Mouse (Mus musculus): ENCODE measurements at regions not wholly inside any gene's neighbourhood (a gene's known extent, or its start where the extent isn't known, plus 50 kb on each side); places are given as distances from the start of the nearest gene placed in this dataset.
"Not testable (repeated sequence)": the region's sequence is repeated elsewhere in the genome, so short reads cannot be mapped to it uniquely, and the experiment has no call there.

DNA sequence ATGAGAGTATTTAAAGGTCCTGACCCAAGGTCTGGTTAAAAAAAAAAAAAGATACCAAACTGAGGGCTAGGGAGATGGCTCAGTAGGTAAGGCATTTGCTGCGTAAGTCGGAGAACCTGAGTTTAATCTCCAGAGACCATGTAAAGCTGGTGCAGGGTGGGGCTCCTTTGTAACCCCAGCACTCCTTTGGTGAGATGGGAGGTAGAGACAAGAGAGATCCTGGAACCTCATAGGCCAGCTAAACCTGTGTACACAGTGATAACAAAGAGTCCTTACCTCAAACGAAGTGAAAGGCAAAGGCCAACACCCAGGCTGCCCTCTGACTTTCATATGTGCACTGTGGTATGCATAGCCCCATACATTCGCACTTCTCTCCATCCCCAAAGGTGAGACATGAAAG, 175.0 kb downstream of the Nucb2 start:
- ATAC-seq (replicated peaks; ENCODE audit: poor library complexity) = no peak

DNA sequence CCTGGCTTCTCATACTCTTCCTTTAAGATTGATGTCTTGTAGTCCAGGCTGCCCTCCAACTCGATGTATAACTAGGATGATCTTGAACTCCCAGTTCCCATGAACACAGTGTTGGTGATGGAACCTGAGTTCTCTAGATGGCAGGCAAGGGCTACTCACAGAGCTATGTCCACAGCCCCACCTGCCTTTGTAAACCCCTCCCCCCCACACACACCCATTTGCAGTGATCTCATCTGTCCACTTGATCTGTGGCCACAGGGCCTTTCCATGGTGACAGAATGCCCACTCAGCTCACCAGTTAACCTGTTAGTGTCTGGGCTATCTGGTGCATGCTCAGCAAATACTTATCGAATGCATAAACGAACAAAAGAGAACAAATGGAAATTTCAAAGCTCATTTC, 176.4 kb downstream of the Nucb2 start:
- no peak for ATAC-seq (replicated peaks; ENCODE audit: poor library complexity)

- no peak for ATAC-seq (replicated peaks; ENCODE audit: poor library complexity)
Measured at GRCm38 (mm10) chr7:116681268-116681667, 177.1 kb downstream of the Nucb2 start.

GRCm38 (mm10) chr7:116700409-116700808, 196.2 kb downstream of the Nucb2 start:
- no peak for ATAC-seq (replicated peaks; ENCODE audit: poor library complexity)

DNA sequence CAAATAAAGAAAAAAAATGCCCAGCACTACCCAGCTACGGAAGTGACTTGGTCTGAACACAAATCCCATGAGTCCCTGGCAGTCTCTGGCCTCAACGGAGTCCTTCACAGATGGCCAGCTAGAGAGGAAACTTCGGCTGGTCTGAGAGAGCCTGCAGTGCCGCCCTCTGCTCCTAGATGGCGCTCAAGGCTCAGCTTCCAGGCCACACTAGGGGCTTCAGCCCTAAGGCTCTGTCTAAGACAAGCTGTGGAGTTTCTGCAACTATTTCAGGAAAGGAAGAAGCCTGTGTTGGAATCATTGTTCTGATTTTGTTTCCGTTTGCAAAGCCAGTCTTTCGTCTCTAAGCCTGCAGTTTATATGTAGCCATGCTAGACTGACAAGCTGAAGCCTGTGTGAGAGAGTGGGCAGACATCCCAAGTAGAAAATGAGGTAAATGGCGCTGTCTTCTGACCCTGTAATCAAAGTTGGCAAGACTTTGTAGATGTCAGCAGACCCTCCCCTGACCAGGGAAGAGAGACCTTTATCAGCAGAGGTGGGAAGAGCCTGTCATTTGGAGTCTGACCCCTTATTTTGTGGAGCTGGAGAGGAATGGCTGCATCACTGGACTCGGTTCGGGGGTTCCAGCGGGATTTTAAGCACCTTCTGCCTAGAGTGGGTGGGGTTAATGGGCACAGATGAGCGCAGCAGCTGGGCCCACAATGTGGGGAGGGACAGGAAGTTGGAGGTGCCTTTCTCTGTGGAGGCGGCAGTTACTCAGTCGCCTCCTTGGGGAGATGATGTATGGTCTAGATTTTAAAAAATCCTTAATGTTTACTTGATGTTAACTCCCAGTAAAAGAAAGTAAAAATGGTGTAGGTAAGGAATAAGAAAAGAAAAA, 197.5 kb downstream of the Nucb2 start:
- peak; percentile 92 for ATAC-seq (replicated peaks; ENCODE audit: poor library complexity)

GRCm38 (mm10) chr7:116702596-116702995, 198.4 kb downstream of the Nucb2 start:
- no peak for ATAC-seq (replicated peaks; ENCODE audit: poor library complexity)

DNA sequence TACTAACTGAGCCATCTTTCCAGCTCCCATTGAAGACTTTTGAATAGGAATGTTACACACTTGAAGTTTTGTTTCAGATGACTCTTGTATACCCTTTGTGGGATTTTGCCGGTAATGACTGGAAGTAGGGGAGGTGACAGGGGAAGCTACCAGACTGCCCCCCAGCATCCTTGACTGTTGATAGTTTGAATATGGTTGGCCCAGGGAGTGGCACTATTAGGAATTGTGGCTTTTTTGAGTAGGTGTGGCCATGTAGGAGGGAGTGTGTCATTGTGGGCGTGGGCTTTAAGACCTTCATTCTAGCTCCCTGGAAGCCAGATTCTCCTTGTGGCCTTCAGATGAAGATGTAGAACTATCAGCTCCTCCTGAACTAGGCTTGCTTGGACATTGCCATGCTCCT, 207.4 kb downstream of the Nucb2 start:
- ATAC-seq (replicated peaks; ENCODE audit: poor library complexity) = no peak

GRCm38 (mm10) chr7:116713200-116713599, 209.0 kb downstream of the Nucb2 start:
- ATAC-seq (replicated peaks; ENCODE audit: poor library complexity) = no peak

DNA sequence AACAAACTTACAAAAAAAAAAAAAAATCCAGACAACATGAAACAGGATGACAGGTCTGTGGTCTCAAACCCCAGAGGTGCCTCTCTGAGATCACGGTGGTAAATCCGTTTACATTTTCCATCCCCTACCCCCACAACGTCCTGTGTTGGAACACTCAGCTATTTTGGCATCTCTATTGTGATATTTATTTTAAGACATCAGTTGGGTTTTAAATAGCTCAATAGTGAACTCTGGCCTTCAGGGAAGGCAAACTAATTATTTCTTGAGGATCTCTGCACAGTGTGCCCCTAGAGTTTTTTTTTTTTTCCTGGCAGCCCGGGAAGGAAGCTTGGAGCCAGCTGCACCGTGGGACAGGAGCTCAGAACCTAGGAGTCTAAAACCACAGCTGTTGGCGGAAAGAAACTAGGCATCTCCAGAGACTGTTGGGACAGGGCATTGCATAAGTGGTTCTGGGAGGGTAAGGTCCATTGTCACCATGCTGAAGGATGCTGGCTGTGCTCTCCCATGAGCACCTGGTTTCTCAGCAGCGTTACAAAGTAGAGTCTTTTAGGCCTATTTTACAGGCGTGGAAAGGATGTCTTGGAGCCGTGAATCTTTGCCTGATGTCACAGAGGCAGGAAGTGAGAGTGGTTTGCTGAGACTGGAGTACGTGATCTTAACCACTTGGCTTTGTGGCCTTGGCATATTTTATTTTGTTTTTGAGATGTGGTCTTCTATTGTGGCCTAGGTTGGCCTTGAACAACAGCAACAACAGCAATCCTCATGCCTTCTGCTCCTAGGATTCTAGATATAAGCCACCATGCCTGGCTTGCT, 211.3 kb downstream of the Nucb2 start:
- no peak for ATAC-seq (replicated peaks; ENCODE audit: poor library complexity)

- no peak for ATAC-seq (replicated peaks; ENCODE audit: poor library complexity)
Measured at GRCm38 (mm10) chr7:116728379-116728778, 224.2 kb downstream of the Nucb2 start.

DNA sequence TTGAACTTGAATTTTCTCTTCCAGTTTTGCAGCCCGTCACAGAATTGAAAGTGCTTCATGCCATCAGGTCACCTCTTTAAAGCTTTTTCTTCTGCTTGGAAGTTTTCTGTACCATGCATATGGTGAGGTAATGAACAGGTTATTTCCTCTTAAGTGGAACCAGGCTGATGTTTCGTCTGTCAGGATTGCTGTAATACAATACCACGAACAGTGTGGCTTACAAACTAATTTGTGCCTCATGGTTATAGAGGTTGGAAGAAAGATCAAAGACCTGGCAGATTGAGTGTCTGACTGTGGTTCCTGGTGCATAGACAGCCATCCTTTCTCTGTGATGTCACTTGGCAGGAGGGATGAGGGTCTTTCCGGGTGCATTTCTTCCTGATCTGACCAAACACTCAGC, 225.6 kb downstream of the Nucb2 start:
- ATAC-seq (replicated peaks; ENCODE audit: poor library complexity) = no peak

DNA sequence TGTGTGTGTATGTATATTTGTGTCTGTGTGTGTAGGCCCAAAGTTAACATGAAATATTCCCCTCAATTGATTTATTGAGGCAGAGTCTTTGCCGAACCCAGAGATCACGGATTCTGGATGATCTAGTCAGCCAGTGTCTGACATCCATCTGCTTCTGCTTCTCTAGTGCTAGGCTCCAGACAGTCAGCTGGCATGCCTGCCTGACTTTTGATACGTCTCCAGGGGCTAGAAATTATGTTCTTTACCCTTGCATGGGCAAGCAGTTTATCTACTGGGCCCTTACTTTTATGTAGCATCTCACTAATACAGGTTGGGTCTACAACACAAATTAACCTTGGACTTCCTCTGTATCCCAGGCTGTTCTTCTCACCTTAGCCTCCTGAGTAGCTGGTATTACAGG, 231.5 kb downstream of the Nucb2 start:
- ATAC-seq (replicated peaks; ENCODE audit: poor library complexity) = no peak

DNA sequence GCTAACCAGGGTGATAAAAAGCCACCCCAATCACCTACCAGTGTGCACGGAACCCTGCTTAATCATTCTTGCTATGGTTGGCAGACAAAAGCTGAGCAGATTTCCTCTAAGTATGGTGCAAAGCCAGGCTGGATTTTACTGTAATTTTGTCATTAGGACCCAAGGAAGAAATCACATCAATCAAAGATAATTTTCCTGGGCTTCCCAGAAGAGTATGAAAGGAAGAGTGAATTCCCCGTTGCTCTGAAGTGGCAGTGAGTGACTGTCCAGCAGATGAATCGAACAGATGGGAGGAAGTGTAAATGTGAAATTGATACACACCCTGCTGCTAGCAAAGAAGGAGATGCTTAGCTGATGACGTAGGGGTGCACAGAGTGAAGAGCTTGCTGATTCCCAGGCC, 232.2 kb downstream of the Nucb2 start:
- ATAC-seq (replicated peaks; ENCODE audit: poor library complexity) = no peak

DNA sequence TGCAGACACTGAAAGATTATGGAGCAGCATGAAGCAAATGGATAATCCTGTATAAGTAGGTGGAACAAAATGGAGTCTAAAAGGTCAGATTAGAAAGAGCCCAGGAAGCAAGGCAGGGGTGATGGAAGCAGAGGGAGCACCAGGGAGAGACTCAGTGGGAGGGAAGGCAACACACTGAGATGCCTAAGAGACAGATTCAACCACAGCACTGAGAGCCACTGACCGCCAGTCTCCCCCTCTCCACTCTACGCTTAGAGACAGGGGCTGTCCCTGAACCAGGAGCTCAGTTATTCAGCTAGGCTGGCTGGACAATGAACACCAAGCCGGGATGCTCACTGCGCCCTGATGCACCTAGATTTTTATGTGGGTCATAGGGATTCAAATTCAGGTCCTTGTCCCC, 233.8 kb downstream of the Nucb2 start:
- no peak for ATAC-seq (replicated peaks; ENCODE audit: poor library complexity)

DNA sequence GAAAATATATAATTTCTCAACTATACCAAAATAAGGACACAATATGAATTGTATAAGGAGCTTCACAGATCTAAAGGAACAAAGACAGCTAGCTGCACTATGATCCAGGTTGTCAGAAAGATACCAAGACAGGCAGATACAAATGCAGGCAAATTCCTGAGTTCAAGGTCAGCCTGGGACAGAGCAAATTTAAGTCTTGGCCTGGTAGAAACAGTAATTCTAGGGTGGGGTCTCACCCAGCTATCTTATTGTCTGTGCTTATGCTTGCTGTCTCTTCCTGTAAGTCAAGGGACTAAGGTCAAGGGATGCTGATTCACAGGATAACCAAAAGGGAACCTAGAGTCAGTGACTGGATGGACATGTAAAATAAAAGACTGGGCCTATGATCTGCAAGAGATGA, 250.4 kb downstream of the Nucb2 start:
- no peak for ATAC-seq (replicated peaks; ENCODE audit: poor library complexity)

- ATAC-seq (replicated peaks; ENCODE audit: poor library complexity) = not testable (repeated sequence)
Measured at GRCm38 (mm10) chr7:116792181-116792580, 288.0 kb downstream of the Nucb2 start.

GRCm38 (mm10) chr7:116808475-116808874, 304.3 kb downstream of the Nucb2 start:
- ATAC-seq (replicated peaks; ENCODE audit: poor library complexity) = no peak

DNA sequence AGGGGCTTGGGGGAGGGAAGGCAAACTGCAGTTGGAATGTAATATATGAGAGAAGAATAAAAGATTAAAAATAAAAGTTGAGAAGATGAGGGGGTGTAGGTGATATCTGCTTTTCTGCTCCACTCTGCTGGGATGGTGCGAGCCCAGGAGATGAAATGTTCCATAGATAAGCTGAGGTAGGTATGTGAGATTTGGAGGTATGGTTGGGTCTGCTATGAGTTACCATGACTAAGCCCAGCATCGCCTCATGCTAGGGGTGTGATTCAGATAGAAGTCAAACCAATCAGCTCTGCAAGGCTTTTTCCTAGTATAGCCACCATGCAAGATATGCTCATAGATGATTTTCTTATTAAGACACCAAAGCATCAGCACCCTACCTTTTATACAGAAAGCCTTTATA, 312.3 kb downstream of the Nucb2 start:
- no peak for ATAC-seq (replicated peaks; ENCODE audit: poor library complexity)

- no peak for ATAC-seq (replicated peaks; ENCODE audit: poor library complexity)
Measured at GRCm38 (mm10) chr7:116817991-116818390, 313.8 kb downstream of the Nucb2 start.

- no peak for ATAC-seq (replicated peaks; ENCODE audit: poor library complexity)
Measured at GRCm38 (mm10) chr7:116820613-116821012, 316.4 kb downstream of the Nucb2 start.

- no peak for ATAC-seq (replicated peaks; ENCODE audit: poor library complexity)
Measured at GRCm38 (mm10) chr7:116842894-116843293, 338.7 kb downstream of the Nucb2 start.
